Mouse (Mus musculus) ZHBTc4 (cell line): ENCODE data around the gene Cpt2.

Experiments
- DNase-seq: peaks from one replicate; pipeline ENCODE4 v3.0.0-alpha.2; 2011; ENCODE audit warnings: low read depth, low spot score

Gene Cpt2

DNA sequence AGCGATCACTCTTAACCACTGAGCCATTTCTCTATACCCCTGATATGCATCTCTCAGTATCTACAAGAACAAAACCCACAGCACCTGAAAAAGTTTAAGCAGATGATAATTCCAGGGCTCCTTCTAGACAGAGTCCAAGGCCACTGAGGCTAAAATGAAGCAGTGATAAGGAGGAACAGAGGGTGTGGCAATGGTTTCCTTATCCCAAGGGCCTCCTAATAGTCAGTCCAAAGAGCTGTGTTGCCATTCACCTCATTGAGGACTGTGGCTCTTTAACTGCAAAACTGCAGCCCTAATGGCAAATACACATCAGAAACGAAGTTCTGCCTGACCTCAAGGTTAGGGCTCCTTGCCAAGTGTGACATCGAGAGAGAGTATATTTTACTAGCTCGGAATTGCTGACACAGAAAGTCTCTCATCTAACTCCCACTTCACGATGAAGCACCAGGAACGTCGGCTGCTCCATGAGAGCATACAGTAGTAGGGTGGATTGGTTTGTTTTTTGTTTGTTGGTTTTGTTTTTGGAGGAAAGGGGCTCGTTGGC is 2.2 kb downstream of the Cpt2 start:
- no peak for DNase-seq

DNA sequence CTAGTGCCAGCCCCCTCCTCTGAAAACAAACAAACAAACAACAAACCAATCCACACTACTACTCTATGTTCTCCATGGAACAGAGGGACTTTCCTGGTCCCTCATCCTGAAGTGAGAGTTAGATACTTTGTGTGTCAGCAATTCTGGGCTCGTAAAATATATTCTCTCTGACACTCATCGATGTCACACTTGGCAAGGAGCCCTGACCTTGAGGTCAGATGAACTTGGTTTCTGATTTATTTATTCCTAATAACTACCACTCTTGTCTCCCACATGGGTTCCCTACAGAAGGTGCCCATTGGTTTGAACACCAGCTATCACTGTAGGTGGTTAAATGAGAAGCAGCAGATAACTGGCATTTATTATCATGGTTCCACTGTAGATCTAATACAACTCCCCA is 3.1 kb downstream of the Cpt2 start:
- DNase-seq, result no peak

DNA sequence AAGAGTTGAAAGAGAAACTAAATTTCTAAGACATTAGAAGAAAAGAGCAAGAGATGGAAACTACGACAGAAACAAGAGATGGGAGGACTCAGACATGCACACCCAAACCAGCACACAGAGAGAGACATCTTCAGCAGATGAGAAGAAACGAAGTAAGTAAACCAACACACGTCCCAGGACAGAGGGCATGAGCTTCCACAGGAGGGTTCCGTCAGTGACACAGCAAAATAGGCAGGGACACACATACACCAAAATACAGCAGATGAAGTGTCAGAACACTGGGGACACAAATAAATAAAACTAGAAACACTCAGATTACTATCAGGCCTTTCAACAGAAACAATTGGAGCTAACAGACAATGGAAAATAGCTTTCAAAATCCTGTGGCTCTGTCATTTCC is 13.4 kb downstream of the Cpt2 start:
- DNase-seq, result no peak

DNA sequence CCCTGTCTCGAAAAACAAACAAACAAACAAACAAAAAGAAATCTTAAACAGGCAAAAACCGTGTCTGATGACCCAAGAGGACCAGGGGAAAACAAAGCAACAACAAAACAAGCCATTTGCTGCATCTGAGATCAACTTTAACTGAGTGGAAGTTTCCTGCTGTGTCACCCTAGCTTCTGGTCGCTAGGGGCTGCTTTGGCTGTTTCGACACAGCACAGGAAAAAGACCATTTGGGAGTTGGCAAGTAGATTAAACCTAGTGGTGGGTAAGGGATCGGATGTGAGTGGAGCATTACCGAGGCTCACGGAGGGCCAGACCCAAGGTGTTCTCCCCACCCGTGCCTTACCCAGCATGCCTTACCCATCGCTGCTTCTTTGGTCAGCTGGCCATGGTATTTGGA is 16.8 kb downstream of the Cpt2 start:
- peak; percentile 56 for DNase-seq

DNA sequence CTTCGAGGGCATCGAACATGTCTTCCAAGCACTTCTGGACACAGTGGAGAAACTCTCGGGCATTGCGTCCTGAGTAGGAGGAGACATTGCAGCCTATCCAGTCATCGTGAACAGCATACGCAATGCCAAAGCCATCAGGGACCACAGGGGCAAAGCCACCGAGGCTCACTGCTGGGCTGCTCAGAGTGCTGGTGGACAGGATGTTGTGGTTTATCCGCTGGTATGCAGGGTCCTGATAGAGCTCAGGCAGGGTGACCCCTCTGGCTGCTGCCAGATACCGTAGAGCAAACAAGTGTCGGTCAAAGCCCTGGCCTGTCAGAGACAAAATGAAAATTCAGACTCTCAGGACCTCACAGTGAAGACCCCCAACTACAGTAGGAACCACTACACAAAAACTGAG is 19.2 kb downstream of the Cpt2 start:
- no peak for DNase-seq

DNA sequence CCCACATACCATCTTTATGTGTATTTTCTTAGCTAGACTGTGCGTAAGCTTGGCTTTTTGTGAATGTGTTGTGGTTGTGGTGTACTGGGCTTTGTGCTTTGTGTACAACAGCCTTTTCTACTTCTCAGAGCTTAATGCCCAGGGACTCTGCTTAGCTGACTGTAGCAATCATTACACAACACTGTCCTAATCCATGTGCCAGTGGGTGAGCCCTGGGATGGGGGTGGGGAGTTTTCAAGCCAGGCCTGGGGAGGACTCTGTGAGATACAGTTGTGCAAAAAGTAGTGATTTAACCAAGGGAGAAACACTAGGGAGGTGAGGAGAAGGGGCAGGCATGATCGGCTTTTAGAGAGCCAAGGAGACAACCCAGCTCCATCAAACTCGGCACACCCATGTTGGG is 23.2 kb downstream of the Cpt2 start:
- DNase-seq, result no peak

DNA sequence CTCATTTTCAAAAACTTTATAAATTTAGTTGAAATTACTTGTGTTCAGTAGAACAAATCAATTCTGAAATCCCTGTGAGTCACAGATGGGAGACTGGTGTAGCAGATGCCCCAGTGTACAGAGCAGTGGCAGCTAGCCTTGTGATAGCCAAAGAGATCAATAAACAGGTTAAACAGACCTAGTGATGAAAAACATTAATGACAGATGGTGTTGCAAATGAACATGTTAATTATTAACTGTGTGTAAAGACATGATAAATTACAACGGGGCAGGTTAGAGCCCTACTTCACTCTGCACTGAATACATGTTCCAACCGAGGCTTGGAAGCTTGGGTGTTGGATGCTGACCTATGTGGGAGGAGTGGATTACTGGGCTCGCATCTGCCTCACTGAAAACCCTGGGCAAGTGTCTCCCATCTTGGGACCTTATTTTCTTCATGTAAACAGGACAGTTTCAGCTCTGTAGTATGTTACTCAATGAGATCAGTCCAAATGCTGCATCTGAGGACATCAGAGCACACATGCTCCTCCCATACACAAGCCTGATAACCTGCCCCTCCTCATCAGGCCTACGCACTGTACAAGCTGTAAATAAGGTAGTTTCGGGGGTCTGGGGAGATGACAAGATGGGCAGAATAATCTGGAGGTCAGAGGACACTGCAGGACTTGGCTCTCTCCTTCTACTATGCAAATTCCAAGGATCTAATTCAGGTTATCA is 24.0 kb downstream of the Cpt2 start:
- DNase-seq, result no peak

DNA sequence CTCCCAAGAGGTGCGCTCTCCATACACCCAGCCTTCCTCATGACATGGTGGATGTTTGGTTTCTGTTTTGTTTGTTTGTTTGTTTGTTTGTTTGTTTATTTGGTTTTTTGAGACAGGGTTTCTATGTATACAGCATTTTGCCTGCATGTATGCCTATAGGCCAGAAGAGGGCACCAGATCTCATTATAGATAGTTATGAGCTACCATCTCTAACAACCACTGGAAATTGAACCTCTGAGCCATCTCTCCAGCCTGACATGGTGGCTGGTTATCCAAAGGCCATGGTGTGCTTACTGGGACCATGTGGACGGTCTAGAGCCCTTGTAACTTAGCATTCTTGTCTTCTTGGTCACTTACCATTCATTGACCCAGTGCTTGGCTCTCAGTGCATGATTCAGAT is 30.7 kb downstream of the Cpt2 start:
- peak; percentile 30 for DNase-seq

DNA sequence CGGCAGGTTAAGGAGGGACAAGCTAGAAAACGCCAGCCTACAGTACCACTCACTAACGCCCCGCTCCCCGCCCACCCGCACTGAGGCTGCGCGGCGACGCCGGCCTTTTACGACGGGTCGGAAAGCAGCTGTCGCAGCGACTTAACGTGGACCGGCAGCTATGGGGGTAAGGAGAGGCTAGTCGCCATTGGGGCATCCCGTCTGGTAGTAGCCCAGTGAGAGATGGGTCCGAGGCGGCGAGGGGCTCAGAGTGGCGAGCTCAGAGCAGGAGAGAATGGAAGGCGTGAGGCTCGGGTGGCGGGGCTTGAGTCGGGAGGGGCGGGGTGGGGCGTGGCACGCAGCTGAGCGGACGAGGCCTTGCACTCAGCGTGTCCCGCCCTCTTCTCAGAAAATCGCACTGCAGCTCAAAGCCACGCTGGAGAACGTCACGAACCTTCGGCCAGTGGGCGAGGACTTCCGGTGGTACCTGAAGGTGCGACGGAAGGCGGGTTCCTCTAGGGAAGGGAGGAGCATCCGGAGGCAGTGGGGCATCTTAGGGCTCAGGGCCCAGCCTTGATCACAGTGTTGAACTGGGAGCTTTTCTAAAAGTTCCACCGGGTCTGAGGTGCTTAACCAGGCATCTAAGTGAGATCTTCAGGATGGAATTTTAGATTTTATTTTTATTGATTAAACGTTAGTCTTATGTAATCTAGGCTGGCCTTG is 33.5 kb downstream of the Cpt2 start, which contains the start of gene 0610037L13Rik:
Gene 0610037L13Rik, plus strand, starts transcription at position 83 of the 702 bp plus-strand sequence.
- DNase-seq, result peak; percentile 98

DNA sequence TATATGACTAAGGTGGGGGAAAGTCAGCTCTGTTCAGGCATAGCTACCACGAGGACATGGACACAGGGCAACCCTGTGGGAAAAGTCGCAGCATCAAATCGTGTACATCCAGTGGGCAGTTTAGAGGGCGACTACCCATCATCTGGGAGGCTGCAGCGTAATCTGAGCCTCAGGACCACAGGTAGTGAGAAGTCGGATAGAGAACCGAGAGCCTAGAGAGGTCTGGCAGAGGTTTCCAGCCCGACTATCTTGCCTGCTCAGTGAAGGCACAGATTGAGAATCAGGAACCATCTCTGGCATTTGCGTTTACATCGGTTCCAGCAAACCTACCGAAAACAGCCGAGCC is 34.1 kb downstream of the Cpt2 start:
- no peak for DNase-seq

DNA sequence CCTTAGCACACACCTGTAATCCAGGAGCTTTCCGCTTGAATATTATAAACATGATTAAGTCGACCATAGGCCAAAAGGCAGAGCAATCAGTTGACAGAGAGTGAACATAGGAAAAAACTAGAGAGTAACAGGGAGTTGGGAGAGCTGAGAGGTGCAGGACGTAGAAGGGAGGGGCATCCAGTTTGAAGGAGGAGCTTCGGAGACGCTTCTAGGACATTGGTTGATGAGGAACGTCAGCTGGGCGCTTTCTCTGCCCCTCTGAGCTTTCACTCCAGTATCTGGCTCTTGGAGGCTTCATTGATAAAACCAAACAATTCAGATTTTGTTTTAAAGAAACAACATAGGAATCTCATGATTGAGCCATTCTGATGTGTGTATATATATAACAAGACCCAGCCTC is 37.0 kb downstream of the Cpt2 start:
- peak; percentile 71 for DNase-seq

DNA sequence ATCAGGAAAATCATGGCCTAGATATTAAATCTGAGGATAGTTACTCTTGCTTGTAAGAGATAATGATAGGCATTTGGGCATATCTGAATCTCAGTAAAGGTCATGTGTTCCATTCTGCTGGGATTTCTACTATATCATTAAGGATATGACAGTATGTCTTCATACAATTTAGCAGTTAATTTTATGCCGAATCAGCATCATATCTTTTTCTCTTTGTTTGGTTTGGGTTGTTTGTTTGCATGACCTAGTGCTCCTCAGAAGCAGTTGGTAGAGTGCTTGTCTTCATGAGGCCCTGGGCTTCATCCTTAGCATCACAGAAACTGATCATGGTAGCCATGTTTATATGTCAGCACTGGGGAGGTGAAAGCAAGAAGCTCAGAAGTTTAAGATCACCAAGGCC is 41.8 kb downstream of the Cpt2 start:
- DNase-seq, result no peak

DNA sequence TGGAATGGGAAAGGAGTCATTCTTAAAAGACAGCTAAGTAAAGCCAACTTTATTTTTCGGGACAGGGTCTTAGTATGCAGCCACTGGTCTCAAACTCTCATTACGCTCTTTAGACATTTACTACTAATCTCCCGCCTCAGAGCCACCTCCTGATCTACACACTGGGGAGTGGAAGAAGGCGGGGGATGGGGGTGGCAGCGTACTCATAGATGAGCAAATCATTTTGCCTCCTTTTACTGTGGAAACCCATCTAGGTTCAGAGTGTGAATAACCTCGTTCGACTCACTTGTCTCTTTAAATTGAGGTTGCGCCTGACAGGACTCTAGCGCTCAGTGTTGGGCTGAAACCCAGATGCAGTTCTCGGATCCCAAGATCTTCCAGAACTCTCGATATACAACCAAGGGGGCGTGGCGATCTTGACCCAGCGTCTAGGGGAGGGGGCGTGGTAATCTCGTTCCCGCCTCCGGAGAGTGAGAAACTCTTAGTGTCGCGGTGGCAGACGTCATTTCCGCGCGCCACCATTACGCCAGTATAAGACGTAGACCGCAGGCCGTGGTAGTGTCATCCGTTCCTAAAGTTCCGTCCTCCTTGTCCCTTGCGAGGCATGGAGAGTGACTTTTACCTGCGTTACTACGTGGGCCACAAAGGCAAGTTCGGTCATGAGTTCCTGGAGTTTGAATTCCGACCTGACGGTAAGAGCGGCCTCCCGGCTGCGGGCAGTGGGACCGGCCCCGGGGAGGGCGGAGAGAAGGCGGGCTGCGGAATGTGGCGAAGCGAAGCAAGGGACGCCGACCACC is 44.0 kb downstream of the Cpt2 start, which contains the start of gene Magoh:
Gene Magoh, plus strand, starts transcription at position 502 of the 797 bp plus-strand sequence.
- DNase-seq, result peak; percentile 98

DNA sequence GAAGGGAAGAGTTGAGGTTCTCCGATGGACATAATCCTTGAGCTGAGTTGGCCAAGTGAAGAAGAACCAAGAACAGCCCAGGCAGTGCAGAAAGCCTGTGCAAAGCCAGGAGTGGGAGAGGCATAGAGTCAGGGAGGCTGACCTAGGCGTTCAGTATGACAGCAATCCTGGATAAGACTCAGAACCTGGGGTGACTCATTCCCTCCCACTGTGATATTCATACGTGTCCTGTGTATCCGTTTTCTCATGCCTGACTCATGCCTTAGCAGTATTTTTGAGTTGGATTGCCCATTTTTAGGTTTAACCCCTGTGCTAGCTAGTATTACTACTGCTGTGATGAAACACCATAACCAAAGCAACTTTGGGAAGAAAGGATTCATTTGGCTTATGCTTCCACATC is 58.5 kb downstream of the Cpt2 start:
- DNase-seq, result no peak

DNA sequence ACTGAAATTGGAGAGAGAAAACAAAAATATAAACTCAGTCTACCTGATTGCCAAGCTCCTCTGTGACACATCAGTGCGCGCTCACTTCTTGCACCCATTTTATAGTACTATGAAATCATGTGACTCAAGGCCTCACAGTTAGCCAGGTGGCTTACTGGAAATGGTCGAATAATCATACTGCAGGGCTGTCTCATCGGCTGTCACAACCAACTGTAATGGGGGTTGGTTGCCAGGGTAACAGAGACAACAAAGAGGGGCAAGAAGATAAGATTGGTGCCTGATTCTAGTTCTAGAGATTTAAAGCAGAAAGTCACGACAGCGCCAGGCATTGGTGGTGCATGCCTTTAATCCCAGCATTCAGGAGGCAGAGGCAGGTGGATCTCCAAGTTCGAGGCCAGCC is 64.4 kb downstream of the Cpt2 start:
- no peak for DNase-seq

DNA sequence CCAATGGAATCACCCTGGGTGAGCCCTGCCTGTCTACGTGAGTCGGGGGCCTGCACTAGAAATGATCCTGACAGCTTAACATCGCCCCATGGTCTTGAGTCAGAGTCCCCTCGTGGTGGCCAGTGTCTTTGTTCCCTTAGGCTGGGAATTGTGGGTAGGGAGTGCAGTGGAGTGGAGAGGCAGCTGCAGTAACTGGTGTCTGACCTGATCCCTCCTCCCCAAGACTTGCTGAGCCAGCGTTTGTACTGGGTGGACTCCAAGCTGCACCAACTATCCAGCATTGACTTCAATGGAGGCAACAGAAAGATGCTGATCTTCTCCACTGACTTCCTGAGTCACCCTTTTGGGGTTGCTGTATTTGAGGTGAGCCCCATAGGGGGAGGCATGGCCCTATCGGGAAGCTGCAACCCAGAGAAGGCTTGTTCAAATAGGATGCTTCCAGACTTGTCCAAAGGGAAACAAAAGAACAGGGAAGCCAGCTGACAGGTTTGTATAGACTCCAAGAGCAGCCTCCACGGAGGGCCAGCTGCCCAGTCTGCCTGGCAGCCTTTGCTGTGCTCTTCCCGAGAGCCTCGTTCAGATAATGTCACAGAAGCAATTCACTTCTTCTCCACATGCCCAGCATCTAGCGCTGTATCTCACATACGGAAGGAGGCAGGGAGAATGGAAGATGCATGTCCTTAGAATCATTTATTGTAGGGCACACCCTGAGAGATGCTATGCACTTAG is 66.3 kb downstream of the Cpt2 start:
- no peak for DNase-seq
